Mouse (Mus musculus): ENCODE data around the gene A730049H05Rik. TPM values are rescaled to one million over a fixed set of nuclear protein-coding genes. Genes with fewer than 3 reads are reported as not detected.

The A730049H05Rik gene
- 2.7 and 3.6 TPM in 2 replicates for polyA plus RNA-seq (2014; fragmentation: Nextera tagmentation; extraction: Ambion mirVana)

GRCm38 (mm10) chr6:92816311-92816751, at the start of gene A730049H05Rik:
Gene A730049H05Rik, plus strand, starts transcription at chr6:92816478.
- Histone ChIP-seq H3K4me2 (ENCODE audit: low read length) (peak within 1 kb of the TSS; percentile 41), H3K9me3 (ENCODE audit: control insufficient read depth, low read length) (no peaks in the 10 kb centered on the region), H3K4me1 (ENCODE audit: control insufficient read depth in 2 of 2, insufficient read depth in 2 of 2, low read length in 2 of 2) (peaks cover 2 to 26% of the 10 kb centered on the region in 2 experiments; a peak in 3 of 4 replicates), H3K27me3 (ENCODE audit: control insufficient read depth, insufficient read depth, low read length) (no peaks in the 10 kb centered on the region), H3K36me3 (ENCODE audit: control insufficient read depth, insufficient read depth, low read length) (peaks cover 16% of the 10 kb centered on the region), H3K27ac (replicated peaks in 1 of 2; ENCODE audit: control insufficient read depth in 1 of 2, insufficient read depth in 1 of 2, low read depth in 2 of 2, low read length in 2 of 2) (peak within 1 kb of the TSS; percentile 45 to 70), H3K9ac (ENCODE audit: low read length) (peak within 1 kb of the TSS; percentile 41; the same call in 1 of the 2 replicates), H3K4me3 (ENCODE audit: control insufficient read depth in 1 of 2, insufficient read depth in 1 of 2, low read depth in 1 of 2, low read length in 2 of 2) (peak within 1 kb of the TSS; percentile 6 to 10; a peak in 3 of 4 replicates)
- peak; percentile 79 for ATAC-seq (ENCODE audit: insufficient number of reproducible peaks, insufficient read depth, low FRiP score, low read depth)
- WGBS, result 10% methylated on average over 8 of the region's 8 CpGs

DNA sequence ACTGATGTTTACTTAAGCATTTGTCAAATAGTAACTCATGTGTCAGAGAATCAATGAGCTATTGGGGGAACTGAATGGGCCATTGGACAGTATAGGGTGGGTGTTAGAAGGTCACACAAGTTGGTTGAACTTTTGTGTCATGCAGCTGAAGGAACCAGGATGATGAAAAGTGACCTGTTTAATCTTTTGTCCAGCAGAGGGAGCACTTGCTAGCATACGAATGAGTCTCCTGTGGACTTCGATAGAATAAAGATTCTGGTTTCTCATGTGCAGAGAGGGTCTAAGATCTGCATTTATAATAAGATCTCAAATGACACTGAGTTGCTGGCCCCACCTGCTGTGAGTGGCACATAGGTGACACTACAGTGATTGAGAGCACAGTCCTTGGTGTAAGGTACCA, 39.9 kb upstream of the A730049H05Rik start:
- no peak for ATAC-seq (ENCODE audit: insufficient number of reproducible peaks, insufficient read depth, low FRiP score, low read depth)
- Histone ChIP-seq H3K4me2 (ENCODE audit: low read length) (no peak overlapping the region), H3K27ac (replicated peaks in 1 of 2; ENCODE audit: control insufficient read depth in 1 of 2, insufficient read depth in 1 of 2, low read depth in 2 of 2, low read length in 2 of 2) (no peak overlapping the region), H3K27me3 (ENCODE audit: control insufficient read depth, insufficient read depth, low read length) (no peaks in the 10 kb centered on the region), H3K36me3 (ENCODE audit: control insufficient read depth, insufficient read depth, low read length) (peaks cover 38% of the 10 kb centered on the region), H3K9ac (ENCODE audit: low read length) (no peak overlapping the region), H3K9me3 (ENCODE audit: control insufficient read depth, low read length) (no peaks in the 10 kb centered on the region), H3K4me1 (ENCODE audit: control insufficient read depth in 2 of 2, insufficient read depth in 2 of 2, low read length in 2 of 2) (no peaks in the 10 kb centered on the region), H3K4me3 (ENCODE audit: control insufficient read depth in 1 of 2, insufficient read depth in 1 of 2, low read depth in 1 of 2, low read length in 2 of 2) (no peak overlapping the region)
- WGBS, result 32% methylated on average over 2 of the region's 2 CpGs

DNA sequence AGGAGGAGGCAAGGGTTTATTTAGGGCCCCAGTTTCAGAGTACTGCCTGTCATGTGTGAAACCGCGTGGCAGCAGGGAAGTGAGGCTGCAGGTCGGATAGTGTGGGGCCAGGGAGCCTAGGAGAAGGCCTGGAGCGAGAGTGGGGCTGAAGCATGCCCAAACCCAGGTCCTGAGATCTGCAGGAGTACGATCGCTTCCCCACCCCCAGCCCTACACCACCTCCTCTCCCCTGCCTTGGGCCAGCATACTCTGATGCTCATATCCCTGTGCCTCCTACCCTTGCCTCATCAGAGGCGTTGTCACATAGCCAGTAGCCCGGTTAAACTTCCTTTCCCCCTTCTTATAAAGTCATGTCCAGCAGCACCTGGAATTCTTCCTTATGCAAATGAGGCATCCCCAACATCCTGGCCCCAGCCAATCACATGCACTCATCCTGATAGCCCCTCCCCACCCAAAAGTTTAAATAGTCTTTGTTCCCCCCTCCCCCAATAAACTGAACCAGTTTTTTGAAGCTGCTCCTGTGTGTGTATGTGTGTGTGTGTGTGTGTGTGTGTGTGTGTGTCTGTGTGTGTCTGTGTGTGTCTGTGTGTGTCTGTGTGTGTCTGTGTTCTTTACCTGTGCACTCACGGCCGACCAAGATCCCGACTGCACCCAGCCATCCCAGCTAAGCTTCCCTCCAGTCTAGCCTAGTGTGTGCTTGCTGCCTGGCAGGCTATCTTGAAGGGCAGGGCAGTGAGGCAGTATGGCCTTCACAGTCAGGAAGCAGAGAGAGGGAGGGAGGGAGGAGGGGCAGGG, 36.9 kb upstream of the A730049H05Rik start:
- Histone ChIP-seq H3K36me3 (ENCODE audit: control insufficient read depth, insufficient read depth, low read length) (peaks cover 18% of the 10 kb centered on the region; the same call in 1 of the 2 replicates), H3K9me3 (ENCODE audit: control insufficient read depth, low read length) (no peaks in the 10 kb centered on the region), H3K27me3 (ENCODE audit: control insufficient read depth, insufficient read depth, low read length) (no peaks in the 10 kb centered on the region), H3K4me2 (ENCODE audit: low read length) (no peak overlapping the region), H3K9ac (ENCODE audit: low read length) (no peak overlapping the region), H3K4me3 (ENCODE audit: control insufficient read depth in 1 of 2, insufficient read depth in 1 of 2, low read depth in 1 of 2, low read length in 2 of 2) (no peak overlapping the region), H3K4me1 (ENCODE audit: control insufficient read depth in 2 of 2, insufficient read depth in 2 of 2, low read length in 2 of 2) (no peaks in the 10 kb centered on the region), H3K27ac (replicated peaks in 1 of 2; ENCODE audit: control insufficient read depth in 1 of 2, insufficient read depth in 1 of 2, low read depth in 2 of 2, low read length in 2 of 2) (no peak overlapping the region)
- no peak; the same call in 1 of the 2 replicates for ATAC-seq (ENCODE audit: insufficient number of reproducible peaks, insufficient read depth, low FRiP score, low read depth)
- 72% methylated on average over 11 of the region's 11 CpGs for WGBS

DNA sequence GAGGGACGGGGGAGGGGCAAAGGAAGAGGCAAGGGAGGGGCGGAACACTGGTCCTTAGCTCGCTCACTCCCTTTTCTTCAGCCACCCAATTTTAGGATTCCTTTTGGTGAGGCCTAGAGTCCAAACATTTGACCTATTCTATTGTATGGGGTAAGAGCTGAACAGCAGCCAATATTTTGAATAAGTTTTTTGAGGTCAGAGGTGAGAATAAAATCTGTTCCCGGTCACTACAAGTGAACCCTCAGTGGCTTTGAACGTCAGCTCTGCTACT, 36.4 kb upstream of the A730049H05Rik start:
- WGBS, result 54% methylated on average over 5 of the region's 5 CpGs
- H3K27ac ChIP-seq (replicated peaks in 1 of 2; ENCODE audit: control insufficient read depth in 1 of 2, insufficient read depth in 1 of 2, low read depth in 2 of 2, low read length in 2 of 2), result no peak overlapping the region
- H3K36me3 ChIP-seq (ENCODE audit: control insufficient read depth, insufficient read depth, low read length), result peaks cover 16% of the 10 kb centered on the region; the same call in 1 of the 2 replicates
- no peaks in the 10 kb centered on the region for H3K9me3 ChIP-seq (ENCODE audit: control insufficient read depth, low read length)
- no peak overlapping the region for H3K9ac ChIP-seq (ENCODE audit: low read length)
- no peak overlapping the region for H3K4me3 ChIP-seq (ENCODE audit: control insufficient read depth in 1 of 2, insufficient read depth in 1 of 2, low read depth in 1 of 2, low read length in 2 of 2)
- H3K4me2 ChIP-seq (ENCODE audit: low read length), result no peak overlapping the region
- H3K27me3 ChIP-seq (ENCODE audit: control insufficient read depth, insufficient read depth, low read length), result no peaks in the 10 kb centered on the region
- no peaks in the 10 kb centered on the region for H3K4me1 ChIP-seq (ENCODE audit: control insufficient read depth in 2 of 2, insufficient read depth in 2 of 2, low read length in 2 of 2)
- no peak for ATAC-seq (ENCODE audit: insufficient number of reproducible peaks, insufficient read depth, low FRiP score, low read depth)

- H3K9ac ChIP-seq (ENCODE audit: low read length), result no peak overlapping the region
- H3K27me3 ChIP-seq (ENCODE audit: control insufficient read depth, insufficient read depth, low read length), result no peaks in the 10 kb centered on the region
- H3K27ac ChIP-seq (replicated peaks in 1 of 2; ENCODE audit: control insufficient read depth in 1 of 2, insufficient read depth in 1 of 2, low read depth in 2 of 2, low read length in 2 of 2), result no peak overlapping the region
- H3K4me3 ChIP-seq (ENCODE audit: control insufficient read depth in 1 of 2, insufficient read depth in 1 of 2, low read depth in 1 of 2, low read length in 2 of 2), result no peak overlapping the region
- H3K36me3 ChIP-seq (ENCODE audit: control insufficient read depth, insufficient read depth, low read length), result peaks cover 14% of the 10 kb centered on the region; the same call in 1 of the 2 replicates
- no peak overlapping the region for H3K4me2 ChIP-seq (ENCODE audit: low read length)
- WGBS, result 80% methylated on average over 6 of the region's 6 CpGs
- no peaks in the 10 kb centered on the region for H3K4me1 ChIP-seq (ENCODE audit: control insufficient read depth in 2 of 2, insufficient read depth in 2 of 2, low read length in 2 of 2)
- H3K9me3 ChIP-seq (ENCODE audit: control insufficient read depth, low read length), result no peaks in the 10 kb centered on the region
- ATAC-seq (ENCODE audit: insufficient number of reproducible peaks, insufficient read depth, low FRiP score, low read depth), result no peak
Observed at GRCm38 (mm10) chr6:92781446-92781845, 34.8 kb upstream of the A730049H05Rik start.

DNA sequence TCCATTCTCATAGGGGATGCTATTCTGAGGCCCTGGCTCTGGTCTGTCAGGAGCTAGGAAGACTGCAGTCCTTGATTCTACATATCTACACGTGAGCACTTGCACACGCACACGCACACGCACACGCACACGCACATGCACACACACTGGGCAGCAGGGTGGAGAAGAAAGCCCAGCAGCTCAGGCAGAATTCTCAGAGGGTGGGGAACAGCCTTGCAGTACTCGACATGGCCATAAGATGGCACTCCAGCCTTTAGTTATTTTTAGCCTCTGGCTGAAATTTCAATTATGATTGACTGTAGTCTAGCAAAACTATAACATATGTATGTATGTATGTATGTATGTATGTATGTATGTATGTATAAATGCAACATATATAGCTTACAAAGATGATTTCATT, 31.5 kb upstream of the A730049H05Rik start:
- no peak for ATAC-seq (ENCODE audit: insufficient number of reproducible peaks, insufficient read depth, low FRiP score, low read depth)
- 25% methylated on average over 7 of the region's 7 CpGs for WGBS

GRCm38 (mm10) chr6:92786701-92787375, 29.4 kb upstream of the A730049H05Rik start:
- WGBS, result 21% methylated on average over 20 of the region's 20 CpGs
- Histone ChIP-seq H3K4me1 (ENCODE audit: control insufficient read depth in 2 of 2, insufficient read depth in 2 of 2, low read length in 2 of 2) (no peaks in the 10 kb centered on the region; a peak in 1 of 4 replicates), H3K36me3 (ENCODE audit: control insufficient read depth, insufficient read depth, low read length) (peaks cover 19% of the 10 kb centered on the region; the same call in 1 of the 2 replicates), H3K4me2 (ENCODE audit: low read length) (peak overlapping the region; percentile 62), H3K4me3 (ENCODE audit: control insufficient read depth in 1 of 2, insufficient read depth in 1 of 2, low read depth in 1 of 2, low read length in 2 of 2) (peak overlapping the region; percentile 5 to 23; a peak in 3 of 4 replicates), H3K9me3 (ENCODE audit: control insufficient read depth, low read length) (no peaks in the 10 kb centered on the region), H3K27me3 (ENCODE audit: control insufficient read depth, insufficient read depth, low read length) (no peaks in the 10 kb centered on the region), H3K9ac (ENCODE audit: low read length) (peak overlapping the region; percentile 64), H3K27ac (replicated peaks in 1 of 2; ENCODE audit: control insufficient read depth in 1 of 2, insufficient read depth in 1 of 2, low read depth in 2 of 2, low read length in 2 of 2) (no peak overlapping the region)
- ATAC-seq (ENCODE audit: insufficient number of reproducible peaks, insufficient read depth, low FRiP score, low read depth), result no peak

More for the DNA sequence above, 31.5 kb upstream of the A730049H05Rik start:
- H3K9me3 ChIP-seq (ENCODE audit: control insufficient read depth, low read length), result no peaks in the 10 kb centered on the region
- no peak overlapping the region for H3K4me2 ChIP-seq (ENCODE audit: low read length)
- no peak overlapping the region for H3K9ac ChIP-seq (ENCODE audit: low read length)
- H3K27me3 ChIP-seq (ENCODE audit: control insufficient read depth, insufficient read depth, low read length), result no peaks in the 10 kb centered on the region
- peaks cover 5% of the 10 kb centered on the region; the same call in 1 of the 2 replicates for H3K36me3 ChIP-seq (ENCODE audit: control insufficient read depth, insufficient read depth, low read length)
- no peak overlapping the region for H3K27ac ChIP-seq (replicated peaks in 1 of 2; ENCODE audit: control insufficient read depth in 1 of 2, insufficient read depth in 1 of 2, low read depth in 2 of 2, low read length in 2 of 2)
- no peaks in the 10 kb centered on the region; a peak in 1 of 4 replicates for H3K4me1 ChIP-seq (ENCODE audit: control insufficient read depth in 2 of 2, insufficient read depth in 2 of 2, low read length in 2 of 2)
- no peak overlapping the region for H3K4me3 ChIP-seq (ENCODE audit: control insufficient read depth in 1 of 2, insufficient read depth in 1 of 2, low read depth in 1 of 2, low read length in 2 of 2)

Data from heart, embryonic 14.5 days (tissue).